Mouse (Mus musculus) megakaryocyte, embryonic 14.5 days (primary cell): ENCODE measurements around the gene Dgkz.

Experiments used
- FLI1 ChIP-seq: IDR thresholded peaks from 2 replicates; pipeline ENCODE4 v1.6.1; 2012; ENCODE audit warnings: low read length, inconsistent platforms, mixed read lengths
- GATA1 ChIP-seq: IDR thresholded peaks from 3 replicates; pipeline ENCODE4 v1.6.1; 2012; ENCODE audit warnings: mixed read lengths, low read length, inconsistent platforms, borderline replicate concordance

GRCm38 (mm10) chr2:91916346-91916977 is 59.2 kb downstream of the Dgkz start:
- TF ChIP-seq GATA1 (no peak), FLI1 (no peak)
